Comparison of ENCODE assay signal across 9 mouse cellular contexts in genomic region chr2:119619002-119619401, GRCm38 (mm10). TPM values are rescaled to one million over a fixed set of nuclear protein-coding genes. Genes with fewer than 3 reads are reported as not detected.
DNase-seq lines count a peak whose midpoint lies in the region; ATAC-seq and TF ChIP-seq lines count a peak whose summit lies in the region.
"Not testable (repeated sequence)": the region's sequence is repeated elsewhere in the genome, so short reads cannot be mapped to it uniquely, and the experiment has no call there.
"Had no signal": no experiment of that assay in that cellular context is flagged by ENCODE, and none has a peak within 500 bp of the region (broad histone marks: within the 10 kb centered on the region; RNA-seq: fewer than 3 reads in every experiment).

No protein-coding gene starts in this region.

- H3K36me3 ChIP-seq in MEL (ENCODE audit: control insufficient read depth in 1 of 2, insufficient read depth in 2 of 2, low read length in 2 of 2) = peaks cover 4 to 21% of the 10 kb centered on the region in 2 experiments
- peaks cover 14% of the 10 kb centered on the region for H3K36me3 ChIP-seq in heart, embryonic 10.5 days
- not testable (repeated sequence) for H3K36me3 ChIP-seq in hindbrain, embryonic 15.5 days; midbrain, embryonic 13.5 days; spleen, adult 2 months (ENCODE audit: control insufficient read depth, insufficient read depth, low read length)
- H3K36me3 ChIP-seq in liver, embryonic 15.5 days (replicated peaks) = peaks cover 45% of the 10 kb centered on the region

- H3K27me3 ChIP-seq in MEL (ENCODE audit: control insufficient read depth in 1 of 2, insufficient read depth in 2 of 2, low read length in 2 of 2); heart, embryonic 10.5 days (ENCODE audit: insufficient read depth, poor library complexity, severe bottlenecking); hindbrain, embryonic 15.5 days; liver, embryonic 15.5 days; midbrain, embryonic 13.5 days; spleen, adult 2 months (ENCODE audit: control insufficient read depth, insufficient read depth, low read length): not testable (repeated sequence)

- not testable (repeated sequence) for TF ChIP-seq POLR2A in MEL (IDR thresholded peaks at IDR 0.05; ENCODE audit: control insufficient read depth in 1 of 2, insufficient read depth in 1 of 2, low read depth in 1 of 2, low read length in 2 of 2, poor library complexity in 1 of 2); embryonic fibroblast, embryonic 13.5 days (IDR thresholded peaks at IDR 0.05; ENCODE audit: low read depth, low read length); spleen, adult 2 months (IDR thresholded peaks at IDR 0.05; ENCODE audit: low read depth, low read length)

- peak overlapping the region; percentile 96 for H3K4me2 ChIP-seq in hindbrain, embryonic 15.5 days
- H3K4me2 ChIP-seq in liver, embryonic 15.5 days = peak overlapping the region; percentile 76
- peak overlapping the region; percentile 80 for H3K4me2 ChIP-seq in midbrain, embryonic 13.5 days (replicated peaks)

- peak overlapping the region; percentile 76 for H3K9ac ChIP-seq in MEL (ENCODE audit: control insufficient read depth, low read depth, low read length, poor library complexity, severe bottlenecking)
- H3K9ac ChIP-seq in hindbrain, embryonic 15.5 days = 0 out of 2 replicates have a peak overlapping the region, but pooled peaks have one; percentile 27
- H3K9ac ChIP-seq in liver, embryonic 15.5 days = peak overlapping the region; percentile 69
- H3K9ac ChIP-seq in midbrain, embryonic 13.5 days (replicated peaks) = peak overlapping the region; percentile 40

- TF ChIP-seq EP300 in MEL (IDR thresholded peaks at IDR 0.05; ENCODE audit: low read depth in 1 of 2, low read length in 2 of 2) = not testable (repeated sequence)

- DNase-seq in MEL (ENCODE audit: low read depth, low spot score); heart, embryonic 10.5 days (ENCODE audit: low spot score); layer of hippocampus, adult 2 months (ENCODE audit: low spot score in 2 of 2); spleen, adult 2 months (ENCODE audit: low read depth in 1 of 2, low spot score in 2 of 2): not testable (repeated sequence)

- TF ChIP-seq RAD21 in MEL (IDR thresholded peaks at IDR 0.05; ENCODE audit: low read depth, low read length) = not testable (repeated sequence)

- WGBS in heart, embryonic 10.5 days = 18% methylated on average over 6 of the region's 6 CpGs
- WGBS in hindbrain, embryonic 15.5 days = 11% methylated on average over 6 of the region's 6 CpGs
- WGBS in liver, embryonic 15.5 days (ENCODE audit: insufficient replicate concordance) = under 1% methylated on average over 6 of the region's 6 CpGs
- WGBS in midbrain, embryonic 13.5 days = 13% methylated on average over 6 of the region's 6 CpGs
- WGBS in spleen, adult 2 months = 0% methylated on average over 6 of the region's 6 CpGs

- not testable (repeated sequence) for H3K9me3 ChIP-seq in MEL (replicated peaks; ENCODE audit: insufficient read depth, low read length); heart, embryonic 10.5 days; hindbrain, embryonic 15.5 days; liver, embryonic 15.5 days (replicated peaks); midbrain, embryonic 13.5 days

- TF ChIP-seq CTCF in MEL (IDR thresholded peaks at IDR 0.05 in 2 of 3, conservative IDR thresholded peaks at IDR 0.05 in 1 of 3; ENCODE audit: control insufficient read depth in 1 of 3, insufficient read depth in 1 of 3, low read depth in 2 of 3, low read length in 3 of 3, poor library complexity in 1 of 3, severe bottlenecking in 1 of 3); embryonic fibroblast, embryonic 13.5 days (IDR thresholded peaks at IDR 0.05; ENCODE audit: borderline replicate concordance, insufficient read depth, low read length); layer of hippocampus, adult 2 months (conservative IDR thresholded peaks at IDR 0.05); spleen, adult 2 months (IDR thresholded peaks at IDR 0.05; ENCODE audit: extremely low read depth, insufficient read depth, insufficient read length, insufficient replicate concordance): not testable (repeated sequence)

- not testable (repeated sequence) for ATAC-seq in hindbrain, embryonic 15.5 days (ENCODE audit: low FRiP score, low read depth); liver, embryonic 15.5 days (ENCODE audit: insufficient read depth); midbrain, embryonic 13.5 days

- peak overlapping the region; percentile 54 to 66 for H3K4me3 ChIP-seq in MEL (ENCODE audit: control insufficient read depth in 1 of 2, insufficient read depth in 1 of 2, low read depth in 2 of 2, low read length in 2 of 2)
- H3K4me3 ChIP-seq in embryonic fibroblast, embryonic 13.5 days (ENCODE audit: insufficient read depth, low read length) = peak overlapping the region; percentile 80
- H3K4me3 ChIP-seq in heart, embryonic 10.5 days = peak overlapping the region; percentile 91
- H3K4me3 ChIP-seq in hindbrain, embryonic 15.5 days = peak overlapping the region; percentile 56
- H3K4me3 ChIP-seq in layer of hippocampus, adult 2 months = peak overlapping the region; percentile 88
- peak overlapping the region; percentile 83 for H3K4me3 ChIP-seq in liver, embryonic 15.5 days (replicated peaks)
- peak overlapping the region; percentile 73 for H3K4me3 ChIP-seq in midbrain, embryonic 13.5 days (replicated peaks)
- peak overlapping the region; percentile 81 for H3K4me3 ChIP-seq in spleen, adult 2 months (ENCODE audit: extremely low read depth, insufficient read depth, insufficient read length)

- H3K4me1 ChIP-seq in MEL (ENCODE audit: control insufficient read depth in 1 of 2, insufficient read depth in 2 of 2, low read length in 2 of 2) = peaks cover 4 to 16% of the 10 kb centered on the region in 2 experiments
- not testable (repeated sequence) for H3K4me1 ChIP-seq in embryonic fibroblast, embryonic 13.5 days (ENCODE audit: control insufficient read depth, insufficient read depth, low read length); spleen, adult 2 months (ENCODE audit: control insufficient read depth, insufficient read depth, insufficient read length)
- peaks cover 21% of the 10 kb centered on the region for H3K4me1 ChIP-seq in heart, embryonic 10.5 days
- H3K4me1 ChIP-seq in hindbrain, embryonic 15.5 days (replicated peaks) = peaks cover 11% of the 10 kb centered on the region
- H3K4me1 ChIP-seq in liver, embryonic 15.5 days (replicated peaks) = peaks cover 46% of the 10 kb centered on the region
- H3K4me1 ChIP-seq in midbrain, embryonic 13.5 days (replicated peaks) = peaks cover 38% of the 10 kb centered on the region

- H3K27ac ChIP-seq in MEL (ENCODE audit: control insufficient read depth, low read depth, low read length) = peak overlapping the region; percentile 13; the same call in 1 of the 2 replicates
- H3K27ac ChIP-seq in embryonic fibroblast, embryonic 13.5 days (ENCODE audit: insufficient read depth, low read length); hindbrain, embryonic 15.5 days (replicated peaks); layer of hippocampus, adult 2 months; midbrain, embryonic 13.5 days; spleen, adult 2 months (ENCODE audit: insufficient read depth, low read length): not testable (repeated sequence)
- peak overlapping the region; percentile 89 for H3K27ac ChIP-seq in heart, embryonic 10.5 days
- H3K27ac ChIP-seq in liver, embryonic 15.5 days (replicated peaks) = peak overlapping the region; percentile 85

- peaks cover 18% of the 10 kb centered on the region for H3K79me2 ChIP-seq in MEL (ENCODE audit: control insufficient read depth, insufficient read depth, low read length, poor library complexity)

RNA-seq across cellular contexts. Expression of gene Oip5, which starts 0.7 kb away (rescaled TPM):
- total RNA-seq in MEL (2012; rRNA removed) = 18.1 and 26.4 TPM in 2 replicates
- 10 to 100 TPM in 1 of 2 experiments, not detected in 1; 29.6 TPM for polyA plus RNA-seq in MEL (2012; ENCODE audit: insufficient read depth in 1 of 2, insufficient read length in 2 of 2, low read depth in 1 of 2, low replicate concordance in 2 of 2, missing spikeins in 1 of 2)
- 9.0 and 11.1 TPM in 2 replicates for polyA plus RNA-seq in embryonic fibroblast, embryonic 13.5 days (2011; ENCODE audit: insufficient read length, low read depth, missing spikeins)
- polyA plus RNA-seq in heart, embryonic 10.5 days (2016; fragmentation: Nextera tagmentation; extraction: Ambion mirVana) = 30.1 and 30.8 TPM in 2 replicates
- polyA plus RNA-seq in hindbrain, embryonic 15.5 days (2015; fragmentation: Nextera tagmentation; extraction: Ambion mirVana) = 6.6 and 7.5 TPM in 2 replicates
- total RNA-seq in layer of hippocampus, adult 2 months (2021) = under 1 TPM; 0.91 to 0.92 TPM
- polyA plus RNA-seq in liver, embryonic 15.5 days (2015; fragmentation: Nextera tagmentation; extraction: Ambion mirVana) = 34.7 and 37.0 TPM in 2 replicates
- polyA plus RNA-seq in midbrain, embryonic 13.5 days (2015; fragmentation: Nextera tagmentation; extraction: Ambion mirVana) = 12.6 and 13.5 TPM in 2 replicates
- polyA plus RNA-seq in spleen, adult 2 months (2012; rRNA removed) = 3.7 and 7.2 TPM in 2 replicates
- total RNA-seq: gastrocnemius, adult 18-20 months had no signal

RNA-seq across cellular contexts. Expression of gene Nusap1, which starts 0.9 kb away (rescaled TPM):
- total RNA-seq in MEL (2012; rRNA removed) = 17.0 and 25.0 TPM in 2 replicates
- polyA plus RNA-seq in MEL (2012; ENCODE audit: insufficient read depth in 1 of 2, insufficient read length in 2 of 2, low read depth in 1 of 2, low replicate concordance in 2 of 2, missing spikeins in 1 of 2) = 10 to 100 TPM in 1 of 2 experiments, not detected in 1; 28.2 TPM
- 33.0 and 59.3 TPM in 2 replicates for polyA plus RNA-seq in embryonic fibroblast, embryonic 13.5 days (2011; ENCODE audit: insufficient read length, low read depth, missing spikeins)
- polyA plus RNA-seq in heart, embryonic 10.5 days (2016; fragmentation: Nextera tagmentation; extraction: Ambion mirVana) = 52.0 and 56.7 TPM in 2 replicates
- polyA plus RNA-seq in hindbrain, embryonic 15.5 days (2015; fragmentation: Nextera tagmentation; extraction: Ambion mirVana) = 15.1 and 18.1 TPM in 2 replicates
- under 1 TPM; 0.88 to 0.97 TPM for total RNA-seq in layer of hippocampus, adult 2 months (2021)
- 88.1 and 94.0 TPM in 2 replicates for polyA plus RNA-seq in liver, embryonic 15.5 days (2015; fragmentation: Nextera tagmentation; extraction: Ambion mirVana)
- polyA plus RNA-seq in midbrain, embryonic 13.5 days (2015; fragmentation: Nextera tagmentation; extraction: Ambion mirVana) = 35.7 and 36.4 TPM in 2 replicates
- polyA plus RNA-seq in spleen, adult 2 months (2012; rRNA removed) = 1.3 and 1.7 TPM in 2 replicates

RNA-seq across cellular contexts. Expression of gene Ndufaf1, which starts 43.6 kb away (rescaled TPM):
- total RNA-seq in MEL (2012; rRNA removed) = 25.3 and 25.8 TPM in 2 replicates
- 10 to 100 TPM in 1 of 2 experiments, not detected in 1; 18.0 TPM for polyA plus RNA-seq in MEL (2012; ENCODE audit: insufficient read depth in 1 of 2, insufficient read length in 2 of 2, low read depth in 1 of 2, low replicate concordance in 2 of 2, missing spikeins in 1 of 2)
- polyA plus RNA-seq in embryonic fibroblast, embryonic 13.5 days (2011; ENCODE audit: insufficient read length, low read depth, missing spikeins) = 29.9 and 31.3 TPM in 2 replicates
- polyA plus RNA-seq in heart, embryonic 10.5 days (2016; fragmentation: Nextera tagmentation; extraction: Ambion mirVana) = 58.3 and 65.4 TPM in 2 replicates
- polyA plus RNA-seq in hindbrain, embryonic 15.5 days (2015; fragmentation: Nextera tagmentation; extraction: Ambion mirVana) = 39.8 and 41.2 TPM in 2 replicates
- 10 to 100 TPM; 30.7 to 31.9 TPM for total RNA-seq in layer of hippocampus, adult 2 months (2021)
- polyA plus RNA-seq in liver, embryonic 15.5 days (2015; fragmentation: Nextera tagmentation; extraction: Ambion mirVana) = 30.8 and 30.9 TPM in 2 replicates
- polyA plus RNA-seq in midbrain, embryonic 13.5 days (2015; fragmentation: Nextera tagmentation; extraction: Ambion mirVana) = 40.8 and 41.2 TPM in 2 replicates
- 1.5 and 2.1 TPM in 2 replicates for polyA plus RNA-seq in spleen, adult 2 months (2012; rRNA removed)

RNA-seq across cellular contexts. Expression of gene Rtf1, which starts 55.9 kb away (rescaled TPM):
- total RNA-seq in MEL (2012; rRNA removed) = 10.6 and 12.8 TPM in 2 replicates
- 10 to 100 TPM in 1 of 2 experiments, not detected in 1; 46.0 TPM for polyA plus RNA-seq in MEL (2012; ENCODE audit: insufficient read depth in 1 of 2, insufficient read length in 2 of 2, low read depth in 1 of 2, low replicate concordance in 2 of 2, missing spikeins in 1 of 2)
- polyA plus RNA-seq in embryonic fibroblast, embryonic 13.5 days (2011; ENCODE audit: insufficient read length, low read depth, missing spikeins) = 27.9 and 31.2 TPM in 2 replicates
- 26.4 and 37.4 TPM in 2 replicates for polyA plus RNA-seq in heart, embryonic 10.5 days (2016; fragmentation: Nextera tagmentation; extraction: Ambion mirVana)
- polyA plus RNA-seq in hindbrain, embryonic 15.5 days (2015; fragmentation: Nextera tagmentation; extraction: Ambion mirVana) = 49.3 and 50.1 TPM in 2 replicates
- 10 to 100 TPM; 60.3 to 62.9 TPM for total RNA-seq in layer of hippocampus, adult 2 months (2021)
- 9.8 and 10.6 TPM in 2 replicates for polyA plus RNA-seq in liver, embryonic 15.5 days (2015; fragmentation: Nextera tagmentation; extraction: Ambion mirVana)
- polyA plus RNA-seq in midbrain, embryonic 13.5 days (2015; fragmentation: Nextera tagmentation; extraction: Ambion mirVana) = 64.4 and 69.8 TPM in 2 replicates
- 7.4 and 7.9 TPM in 2 replicates for polyA plus RNA-seq in spleen, adult 2 months (2012; rRNA removed)
